Mouse (Mus musculus): ENCODE measurements around the gene Uck2.

GRCm38 (mm10) chr1:167289567-167290262 lies 4.6 kb upstream of the Uck2 start:
- TF ChIP-seq GATA1 (IDR thresholded peaks at IDR 0.05; ENCODE audit: low read length) (no peak), TAL1 (IDR thresholded peaks at IDR 0.05; ENCODE audit: low read length) (no peak)
